Mouse (Mus musculus): ENCODE results near the gene Itpripl1. TPM values are rescaled to one million over a fixed set of nuclear protein-coding genes. Genes with fewer than 3 reads are reported as not detected.
"Not testable (repeated sequence)": the region's sequence is repeated elsewhere in the genome, so short reads cannot be mapped to it uniquely, and the experiment has no call there.

Itpripl1 gene
- polyA plus RNA-seq, 1 experiment from 2014 or later: 22.8 TPM

DNA sequence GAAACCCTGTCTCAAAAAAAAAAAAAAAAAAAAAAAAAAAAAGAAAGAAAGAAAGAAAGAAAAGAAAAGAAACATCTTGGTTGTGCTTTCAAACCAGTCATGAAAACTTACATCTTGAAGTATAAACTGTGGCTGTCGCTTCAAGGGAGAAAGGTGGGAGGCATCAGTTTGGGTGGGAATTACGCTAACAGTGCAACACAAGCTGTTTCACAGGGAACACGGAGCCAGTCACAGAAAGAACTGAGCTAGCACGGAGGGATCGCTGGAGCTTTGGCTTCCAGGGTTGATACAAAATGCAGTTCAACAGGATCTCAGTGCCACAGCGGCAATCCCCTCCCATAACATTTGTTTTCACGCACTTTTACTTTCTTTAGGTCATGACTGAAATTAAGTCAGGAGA is 3.2 kb downstream of the Itpripl1 start:
- Histone ChIP-seq H3K27me3 (replicated peaks; ENCODE audit: control insufficient read depth, insufficient read depth, low read length) (no peaks in the 10 kb centered on the region), H3K4me3 (ENCODE audit: low read depth, low read length) (no peak overlapping the region), H3K4me2 (ENCODE audit: low read length) (no peak overlapping the region), H3K27ac (ENCODE audit: low read depth) (no peak overlapping the region), H3K9ac (ENCODE audit: low read length) (no peak overlapping the region), H3K36me3 (ENCODE audit: control insufficient read depth, insufficient read depth, low read length) (peaks cover 15% of the 10 kb centered on the region), H3K4me1 (replicated peaks; ENCODE audit: control insufficient read depth, insufficient read depth, low read length) (peaks cover 12% of the 10 kb centered on the region), H3K9me3 (ENCODE audit: control insufficient read depth, low read length) (no peaks in the 10 kb centered on the region; the same call in 1 of the 2 replicates)
- no peak for DNase-seq (ENCODE audit: low spot score)
- WGBS: 96% methylated on average over 7 of the region's 7 CpGs
- no peak for ATAC-seq (replicated peaks; ENCODE audit: low FRiP score, low TSS enrichment, low read depth)

DNA sequence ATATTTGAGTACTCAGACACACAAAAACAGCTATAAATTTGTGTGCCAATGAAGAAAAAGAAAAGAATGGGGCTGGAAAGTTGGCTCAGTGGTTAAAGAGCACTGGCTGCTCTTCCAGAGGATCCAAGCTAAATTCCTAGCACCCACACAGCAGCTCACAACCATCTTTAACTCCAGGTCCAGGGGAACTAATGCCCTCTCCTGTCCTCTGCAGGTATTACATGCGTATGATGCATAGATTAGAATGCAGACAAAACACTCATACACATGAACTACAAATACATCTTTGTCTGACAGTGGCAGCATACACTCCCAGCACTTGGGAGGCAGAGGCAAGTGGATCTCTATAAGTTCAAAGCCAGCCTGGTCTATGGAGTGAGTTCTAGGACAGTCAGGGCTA is 3.6 kb downstream of the Itpripl1 start:
- 97% methylated on average over 1 of the region's 1 CpGs for WGBS
- no peaks in the 10 kb centered on the region; the same call in 1 of the 2 replicates for H3K9me3 ChIP-seq (ENCODE audit: control insufficient read depth, low read length)
- H3K27me3 ChIP-seq (replicated peaks; ENCODE audit: control insufficient read depth, insufficient read depth, low read length): no peaks in the 10 kb centered on the region
- H3K4me2 ChIP-seq (ENCODE audit: low read length): no peak overlapping the region
- H3K27ac ChIP-seq (ENCODE audit: low read depth): no peak overlapping the region
- H3K36me3 ChIP-seq (ENCODE audit: control insufficient read depth, insufficient read depth, low read length): peaks cover 15% of the 10 kb centered on the region
- H3K4me3 ChIP-seq (ENCODE audit: low read depth, low read length): no peak overlapping the region
- DNase-seq (ENCODE audit: low spot score) (no peak), ATAC-seq (replicated peaks; ENCODE audit: low FRiP score, low TSS enrichment, low read depth) (no peak)
- H3K9ac ChIP-seq (ENCODE audit: low read length): no peak overlapping the region
- H3K4me1 ChIP-seq (replicated peaks; ENCODE audit: control insufficient read depth, insufficient read depth, low read length): peaks cover 12% of the 10 kb centered on the region

- DNase-seq (ENCODE audit: low spot score): no peak
These were observed 4.1 kb downstream of the Itpripl1 start for GRCm38 (mm10) chr2:127139094-127139493.

GRCm38 (mm10) chr2:127138449-127138848 is 4.8 kb downstream of the Itpripl1 start:
- no peak overlapping the region for H3K9ac ChIP-seq (ENCODE audit: low read length)
- no peak for ATAC-seq (replicated peaks; ENCODE audit: low FRiP score, low TSS enrichment, low read depth)
- no peak overlapping the region for H3K4me3 ChIP-seq (ENCODE audit: low read depth, low read length)
- WGBS: 84% methylated on average over 4 of the region's 4 CpGs
- H3K27ac ChIP-seq (ENCODE audit: low read depth): no peak overlapping the region
- H3K9me3 ChIP-seq (ENCODE audit: control insufficient read depth, low read length): no peaks in the 10 kb centered on the region; the same call in 1 of the 2 replicates
- H3K4me2 ChIP-seq (ENCODE audit: low read length): no peak overlapping the region
- DNase-seq (ENCODE audit: low spot score): no peak
- no peaks in the 10 kb centered on the region for H3K27me3 ChIP-seq (replicated peaks; ENCODE audit: control insufficient read depth, insufficient read depth, low read length)
- H3K36me3 ChIP-seq (ENCODE audit: control insufficient read depth, insufficient read depth, low read length): peaks cover 15% of the 10 kb centered on the region
- peaks cover 9% of the 10 kb centered on the region for H3K4me1 ChIP-seq (replicated peaks; ENCODE audit: control insufficient read depth, insufficient read depth, low read length)

More at GRCm38 (mm10) chr2:127139094-127139493, 4.1 kb downstream of the Itpripl1 start:
- no peaks in the 10 kb centered on the region; the same call in 1 of the 2 replicates for H3K9me3 ChIP-seq (ENCODE audit: control insufficient read depth, low read length)
- H3K27me3 ChIP-seq (replicated peaks; ENCODE audit: control insufficient read depth, insufficient read depth, low read length): no peaks in the 10 kb centered on the region
- H3K27ac ChIP-seq (ENCODE audit: low read depth): no peak overlapping the region
- H3K4me3 ChIP-seq (ENCODE audit: low read depth, low read length): no peak overlapping the region
- H3K9ac ChIP-seq (ENCODE audit: low read length): no peak overlapping the region
- ATAC-seq (replicated peaks; ENCODE audit: low FRiP score, low TSS enrichment, low read depth): no peak
- peaks cover 15% of the 10 kb centered on the region for H3K36me3 ChIP-seq (ENCODE audit: control insufficient read depth, insufficient read depth, low read length)
- no peak overlapping the region for H3K4me2 ChIP-seq (ENCODE audit: low read length)
- H3K4me1 ChIP-seq (replicated peaks; ENCODE audit: control insufficient read depth, insufficient read depth, low read length): peaks cover 12% of the 10 kb centered on the region
- 96% methylated on average over 8 of the region's 8 CpGs for WGBS

DNA sequence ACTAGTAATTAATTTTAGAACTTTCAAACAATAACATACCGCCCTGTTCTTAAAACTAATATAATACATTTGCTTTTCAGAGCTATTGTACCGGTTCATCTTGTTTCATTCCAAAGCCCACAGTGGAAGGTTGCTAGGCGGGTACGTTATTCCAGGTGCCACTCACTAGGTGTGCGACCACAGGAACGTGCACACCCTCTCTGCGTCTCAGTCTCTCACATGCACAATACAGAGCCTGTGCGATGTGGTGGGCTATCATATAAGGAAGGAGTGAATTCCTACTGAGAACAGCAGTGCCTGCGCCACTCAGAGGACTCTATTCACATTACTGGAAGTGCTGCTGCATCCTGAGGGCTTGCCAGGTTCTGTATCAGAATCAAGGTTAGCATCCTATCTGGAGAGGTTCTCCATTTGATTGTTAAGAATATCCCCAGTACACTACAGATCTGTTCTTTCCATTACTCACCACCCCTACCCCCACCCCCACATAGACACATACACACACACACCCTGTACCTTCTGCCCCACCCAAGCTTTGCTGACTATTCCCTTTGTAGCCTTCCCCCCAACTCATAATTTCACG is 5.3 kb downstream of the Itpripl1 start:
- DNase-seq (ENCODE audit: low spot score) (no peak), ATAC-seq (replicated peaks; ENCODE audit: low FRiP score, low TSS enrichment, low read depth) (no peak)
- WGBS: 80% methylated on average over 10 of the region's 10 CpGs
- H3K27me3 ChIP-seq (replicated peaks; ENCODE audit: control insufficient read depth, insufficient read depth, low read length): no peaks in the 10 kb centered on the region
- no peak overlapping the region for H3K4me3 ChIP-seq (ENCODE audit: low read depth, low read length)
- H3K9ac ChIP-seq (ENCODE audit: low read length): no peak overlapping the region
- no peak overlapping the region for H3K4me2 ChIP-seq (ENCODE audit: low read length)
- H3K9me3 ChIP-seq (ENCODE audit: control insufficient read depth, low read length): no peaks in the 10 kb centered on the region; the same call in 1 of the 2 replicates
- H3K36me3 ChIP-seq (ENCODE audit: control insufficient read depth, insufficient read depth, low read length): peaks cover 15% of the 10 kb centered on the region
- no peak overlapping the region for H3K27ac ChIP-seq (ENCODE audit: low read depth)
- H3K4me1 ChIP-seq (replicated peaks; ENCODE audit: control insufficient read depth, insufficient read depth, low read length): peaks cover 9% of the 10 kb centered on the region

GRCm38 (mm10) chr2:127136979-127137378 is 6.3 kb downstream of the Itpripl1 start:
- 12% methylated on average over 5 of the region's 5 CpGs for WGBS
- Histone ChIP-seq H3K4me1 (replicated peaks; ENCODE audit: control insufficient read depth, insufficient read depth, low read length) (peaks cover 11% of the 10 kb centered on the region), H3K4me2 (ENCODE audit: low read length) (no peak overlapping the region), H3K27me3 (replicated peaks; ENCODE audit: control insufficient read depth, insufficient read depth, low read length) (no peaks in the 10 kb centered on the region), H3K36me3 (ENCODE audit: control insufficient read depth, insufficient read depth, low read length) (peaks cover 15% of the 10 kb centered on the region), H3K9me3 (ENCODE audit: control insufficient read depth, low read length) (no peaks in the 10 kb centered on the region; the same call in 1 of the 2 replicates), H3K27ac (ENCODE audit: low read depth) (peak overlapping the region; percentile 34; the same call in 1 of the 2 replicates), H3K4me3 (ENCODE audit: low read depth, low read length) (no peak overlapping the region), H3K9ac (ENCODE audit: low read length) (no peak overlapping the region)
- peak; percentile 42; the same call in 1 of the 2 replicates for ATAC-seq (replicated peaks; ENCODE audit: low FRiP score, low TSS enrichment, low read depth)
- peak; percentile 78 for DNase-seq (ENCODE audit: low spot score)

DNA sequence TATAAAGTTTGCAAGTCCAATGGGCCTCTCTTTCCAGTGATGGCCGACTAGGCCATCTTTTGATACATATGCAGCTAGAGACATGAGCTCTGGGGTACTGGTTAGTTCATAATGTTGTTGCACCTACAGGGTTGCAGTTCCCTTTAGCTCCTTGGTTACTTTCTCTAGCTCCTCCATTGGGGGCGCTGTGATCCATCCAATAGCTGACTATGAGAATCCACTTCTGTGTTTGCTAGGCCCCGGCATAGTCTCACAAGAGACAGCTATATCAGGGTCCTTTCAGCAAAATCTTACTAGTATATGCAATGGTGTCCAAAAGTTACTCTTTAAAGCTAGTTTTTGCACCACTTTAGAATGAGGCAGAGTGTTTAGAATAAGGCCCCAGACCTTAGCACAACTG is 8.0 kb downstream of the Itpripl1 start:
- ATAC-seq (replicated peaks; ENCODE audit: low FRiP score, low TSS enrichment, low read depth); DNase-seq (ENCODE audit: low spot score): not testable (repeated sequence)
- WGBS: 37% methylated on average over 2 of the region's 3 CpGs

GRCm38 (mm10) chr2:127133621-127134461 is 9.4 kb downstream of the Itpripl1 start, which contains the start of gene Ncaph:
TSS of gene Ncaph (minus strand) at chr2:127133954.
- WGBS: under 1% methylated on average over 53 of the region's 57 CpGs
- peak; percentile 89 for ATAC-seq (replicated peaks; ENCODE audit: low FRiP score, low TSS enrichment, low read depth)
- H3K4me3 ChIP-seq (ENCODE audit: low read depth, low read length): peak within 1 kb of the TSS; percentile 63

More for the DNA sequence above, 8.0 kb downstream of the Itpripl1 start:
- H3K27me3 ChIP-seq (replicated peaks; ENCODE audit: control insufficient read depth, insufficient read depth, low read length); H3K4me2 ChIP-seq (ENCODE audit: low read length); H3K27ac ChIP-seq (ENCODE audit: low read depth); H3K9me3 ChIP-seq (ENCODE audit: control insufficient read depth, low read length); H3K36me3 ChIP-seq (ENCODE audit: control insufficient read depth, insufficient read depth, low read length); H3K9ac ChIP-seq (ENCODE audit: low read length); H3K4me3 ChIP-seq (ENCODE audit: low read depth, low read length): not testable (repeated sequence)
- peaks cover 14% of the 10 kb centered on the region for H3K4me1 ChIP-seq (replicated peaks; ENCODE audit: control insufficient read depth, insufficient read depth, low read length)

More at GRCm38 (mm10) chr2:127133621-127134461, 9.4 kb downstream of the Itpripl1 start, which contains the start of gene Ncaph:
- peak; percentile 100 for DNase-seq (ENCODE audit: low spot score)
- no peaks in the 10 kb centered on the region for H3K9me3 ChIP-seq (ENCODE audit: control insufficient read depth, low read length)
- H3K36me3 ChIP-seq (ENCODE audit: control insufficient read depth, insufficient read depth, low read length): no peaks in the 10 kb centered on the region; the same call in 1 of the 2 replicates
- H3K9ac ChIP-seq (ENCODE audit: low read length): peak within 1 kb of the TSS; percentile 62
- H3K27ac ChIP-seq (ENCODE audit: low read depth): peak within 1 kb of the TSS; percentile 87
- H3K4me1 ChIP-seq (replicated peaks; ENCODE audit: control insufficient read depth, insufficient read depth, low read length): peaks cover 14% of the 10 kb centered on the region
- H3K27me3 ChIP-seq (replicated peaks; ENCODE audit: control insufficient read depth, insufficient read depth, low read length): no peaks in the 10 kb centered on the region
- peak within 1 kb of the TSS; percentile 59 for H3K4me2 ChIP-seq (ENCODE audit: low read length)

Measured in intestine, embryonic 14.5 days (tissue).